In the genomic region with DNA sequence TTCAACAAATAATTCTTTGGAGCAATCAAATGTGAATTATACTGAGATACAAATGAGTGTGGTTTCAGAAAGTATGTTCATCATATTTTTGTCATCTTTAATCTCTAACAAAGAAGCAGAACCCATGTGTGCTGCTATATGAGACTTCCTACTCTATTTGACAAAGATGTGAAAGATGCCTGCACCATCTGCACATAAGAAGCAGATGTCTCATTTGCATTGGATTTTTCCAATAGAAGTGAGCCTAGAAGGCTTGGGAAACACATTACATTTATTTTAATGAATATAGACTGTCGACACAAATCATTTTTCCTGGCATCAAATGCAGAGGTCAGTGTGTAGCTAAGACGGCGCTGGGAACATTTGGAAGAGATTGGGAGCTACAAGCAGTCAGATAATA, we compare ENCODE assay signal across 25 mouse cellular contexts. TPM values are rescaled to one million over a fixed set of nuclear protein-coding genes. Genes with fewer than 3 reads are reported as not detected.
DNase-seq lines count a peak whose midpoint lies in the region; ATAC-seq and TF ChIP-seq lines count a peak whose summit lies in the region.
"Had no signal": no experiment of that assay in that cellular context is flagged by ENCODE, and none has a peak within 500 bp of the region (broad histone marks: within the 10 kb centered on the region; RNA-seq: fewer than 3 reads in every experiment).

No protein-coding gene starts in this region.

- no peak for TF ChIP-seq POLR2A in brain, embryonic 14.5 days (IDR thresholded peaks at IDR 0.05; ENCODE audit: borderline replicate concordance, extremely low read depth, insufficient read depth, insufficient read length, poor library complexity, severe bottlenecking)

- no peaks in the 10 kb centered on the region for H3K4me1 ChIP-seq in forebrain, embryonic 15.5 days
- H3K4me1 ChIP-seq in forebrain, embryonic 12.5 days: peaks cover 4% of the 10 kb centered on the region; the same call in 1 of the 2 replicates
- H3K4me1 ChIP-seq: intestine, embryonic 15.5 days; liver, embryonic 12.5 days had no signal

- DNase-seq in layer of hippocampus, adult 2 months (ENCODE audit: low spot score in 2 of 2): peak; percentile 38 to 60
- no peak for DNase-seq in layer of hippocampus, postnatal 36 days
- peak; percentile 57 for DNase-seq in brain, embryonic 14.5 days (ENCODE audit: low read depth)
- DNase-seq in layer of hippocampus, adult 8-10 months (ENCODE audit: low spot score in 2 of 2): peak; percentile 15 to 18
- DNase-seq in kidney, postnatal 14 days: no peak
- no peak for DNase-seq in Muller cell, postnatal 12 days (ENCODE audit: inconsistent ontology term)
- DNase-seq: adrenal gland, adult 2 months; cerebellum, adult 2 months; cerebellum, postnatal 36 days; embryo, embryonic 11 days; kidney, adult 8-10 months; kidney, postnatal 10 days; lung, adult 18-20 months; lung, postnatal 10 days; thymus, adult 2 months; thymus, postnatal 4 days had no signal

- no peaks in the 10 kb centered on the region for H3K9me3 ChIP-seq in forebrain, embryonic 15.5 days
- no peaks in the 10 kb centered on the region for H3K9me3 ChIP-seq in forebrain, embryonic 12.5 days
- H3K9me3 ChIP-seq: intestine, embryonic 15.5 days; limb, embryonic 12.5 days; liver, embryonic 12.5 days had no signal

- no peak overlapping the region for H3K27ac ChIP-seq in forebrain, embryonic 15.5 days (replicated peaks)
- no peak overlapping the region for H3K27ac ChIP-seq in forebrain, embryonic 12.5 days
- no peak overlapping the region for H3K27ac ChIP-seq in layer of hippocampus, adult 2 months
- H3K27ac ChIP-seq: intestine, embryonic 15.5 days; limb, embryonic 12.5 days; liver, embryonic 12.5 days had no signal

- no peak for TF ChIP-seq CTCF in layer of hippocampus, adult 2 months (conservative IDR thresholded peaks at IDR 0.05)
- TF ChIP-seq CTCF in brain, embryonic 14.5 days (IDR thresholded peaks at IDR 0.05; ENCODE audit: borderline replicate concordance, extremely low read depth, insufficient read depth, insufficient read length): no peak

- H3K4me3 ChIP-seq in forebrain, embryonic 15.5 days: no peak overlapping the region
- H3K4me3 ChIP-seq in forebrain, embryonic 12.5 days (replicated peaks): no peak overlapping the region
- no peak overlapping the region for H3K4me3 ChIP-seq in layer of hippocampus, adult 2 months
- H3K4me3 ChIP-seq: intestine, embryonic 15.5 days; limb, embryonic 12.5 days; liver, embryonic 12.5 days had no signal

- H3K27me3 ChIP-seq in forebrain, embryonic 15.5 days: no peaks in the 10 kb centered on the region
- H3K27me3 ChIP-seq in forebrain, embryonic 12.5 days: no peaks in the 10 kb centered on the region
- H3K27me3 ChIP-seq: intestine, embryonic 15.5 days; limb, embryonic 12.5 days; liver, embryonic 12.5 days had no signal

- no peaks in the 10 kb centered on the region for H3K36me3 ChIP-seq in forebrain, embryonic 15.5 days
- no peaks in the 10 kb centered on the region for H3K36me3 ChIP-seq in forebrain, embryonic 12.5 days (replicated peaks)
- H3K36me3 ChIP-seq: intestine, embryonic 15.5 days; limb, embryonic 12.5 days; liver, embryonic 12.5 days had no signal

- WGBS in forebrain, embryonic 15.5 days: 62% methylated on average over 3 of the region's 3 CpGs
- 82% methylated on average over 3 of the region's 3 CpGs for WGBS in forebrain, embryonic 12.5 days

- peak; percentile 53; the same call in 1 of the 2 replicates for ATAC-seq in forebrain, embryonic 15.5 days (replicated peaks)
- no peak for ATAC-seq in forebrain, embryonic 12.5 days (ENCODE audit: low FRiP score)
- ATAC-seq: hindbrain, embryonic 16.5 days; intestine, embryonic 15.5 days; liver, embryonic 12.5 days had no signal

- no peak overlapping the region for H3K4me2 ChIP-seq in forebrain, embryonic 15.5 days (replicated peaks)
- H3K4me2 ChIP-seq in forebrain, embryonic 12.5 days: no peak overlapping the region
- H3K4me2 ChIP-seq: heart, embryonic 11.5 days; intestine, embryonic 15.5 days; limb, embryonic 12.5 days; liver, embryonic 12.5 days; midbrain, embryonic 11.5 days had no signal

- H3K9ac ChIP-seq in forebrain, embryonic 15.5 days (replicated peaks): no peak overlapping the region
- no peak overlapping the region for H3K9ac ChIP-seq in forebrain, embryonic 12.5 days
- H3K9ac ChIP-seq: intestine, embryonic 15.5 days; limb, embryonic 12.5 days; liver, embryonic 12.5 days had no signal

RNA-seq across cellular contexts. Expression of gene Tmem100, which starts 52.9 kb away (rescaled TPM):
- polyA plus RNA-seq in forebrain, embryonic 15.5 days (2015; fragmentation: Nextera tagmentation; extraction: Ambion mirVana): 5.3 and 5.7 TPM in 2 replicates
- 5.0 and 6.6 TPM in 2 replicates for polyA plus RNA-seq in forebrain, embryonic 12.5 days (2016; fragmentation: Nextera tagmentation; extraction: Ambion mirVana)
- total RNA-seq in layer of hippocampus, adult 2 months (2021): 10 to 100 TPM; 13.7 to 16.7 TPM
- 10 to 100 TPM; 15.3 to 18.5 TPM for total RNA-seq in layer of hippocampus, postnatal 36 days (2021)
- polyA plus RNA-seq in brain, embryonic 14.5 days (2012; rRNA removed): 4.7 and 6.5 TPM in 2 replicates
- 10 to 100 TPM; 14.6 to 17.9 (median 16.0) TPM for total RNA-seq in layer of hippocampus, adult 8-10 months (2022)
- total RNA-seq: hematopoietic stem cell, adult 5-6 weeks had no signal

Comparison
In these comparisons a context has a peak if more than half of its experiments do, and no peak if none do; other contexts are left out.
1. DNase-seq: peak in layer of hippocampus, adult 2 months (2 of 2), brain, embryonic 14.5 days (single experiment) and layer of hippocampus, adult 8-10 months (2 of 2); none in layer of hippocampus, postnatal 36 days (0 of 2), kidney, postnatal 14 days (single experiment) and Muller cell, postnatal 12 days (single experiment).